Mouse (Mus musculus): Measurements from ENCODE around the gene Ring1.

DNA sequence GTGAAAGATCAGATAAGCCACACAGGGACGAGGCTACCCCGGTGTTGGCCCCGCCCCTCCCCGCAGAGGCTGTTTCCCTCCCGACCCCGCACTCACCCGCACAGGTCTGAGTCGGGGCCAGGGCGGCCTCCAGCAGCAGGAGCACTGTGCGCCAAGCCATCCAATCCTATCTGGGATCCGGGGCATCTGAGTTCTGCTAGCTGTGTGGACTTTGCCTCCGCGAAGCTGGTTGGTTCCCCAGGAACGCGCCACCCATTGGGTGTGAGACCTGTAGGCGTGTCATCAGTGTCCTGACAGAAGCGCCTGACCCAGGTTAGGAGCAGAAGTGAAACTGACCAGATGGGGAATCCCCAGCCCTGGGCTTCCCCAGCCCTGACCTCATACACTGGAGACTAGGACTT lies 45.8 kb downstream of the Ring1 start:
- TF ChIP-seq POLR2A (IDR thresholded peaks at IDR 0.05; ENCODE audit: low read depth, low read length), result peak; percentile 82
- no peak for TF ChIP-seq CTCF (IDR thresholded peaks at IDR 0.05; ENCODE audit: extremely low read depth, insufficient read length, insufficient replicate concordance, low read depth, low read length)

Data from small intestine, adult 2 months (tissue).